Mouse (Mus musculus) liver, embryonic 11.5 days (tissue): ENCODE data around the gene Bean1. TPM values are rescaled to one million over a fixed set of nuclear protein-coding genes. Genes with fewer than 3 reads are reported as not detected.
"Not testable (repeated sequence)": the region's sequence is repeated elsewhere in the genome, so short reads cannot be mapped to it uniquely, and the experiment has no call there.

ENCODE experiments used
- ATAC-seq: fragments of 200-750 bp; cut with Nextera tagmentation; replicated peaks from 2 replicates; pipeline ENCODE4 v1.8.0; 2017; ENCODE audit warnings: moderate number of reproducible peaks, mild to moderate bottlenecking, moderate TSS enrichment, moderate library complexity; ENCODE audit not compliant: low FRiP score
- DNase-seq: peaks from one replicate; pipeline ENCODE4 v3.0.0-alpha.2; 2017; ENCODE audit warnings: low spot score
- H3K27ac ChIP-seq: fragments of 300-500 bp; sonication (generic); 2 replicates; pipeline ENCODE4 v1.5.1; 2014; ENCODE audit warnings: mild to moderate bottlenecking, low read depth, low read length, control low read depth
- H3K27me3 ChIP-seq: fragments of 300-500 bp; sonication (generic); replicated peaks from 2 replicates; pipeline ENCODE4 v1.6.1; 2014; ENCODE audit warnings: low read length, mixed read lengths; ENCODE audit not compliant: control insufficient read depth, insufficient read depth
- H3K36me3 ChIP-seq: fragments of 300-500 bp; sonication (generic); 2 replicates; pipeline ENCODE4 v1.6.1; 2014; ENCODE audit warnings: mild to moderate bottlenecking, low read length, moderate library complexity, mixed read lengths; ENCODE audit not compliant: control insufficient read depth, insufficient read depth
- H3K4me1 ChIP-seq: fragments of 300-500 bp; sonication (generic); replicated peaks from 2 replicates; pipeline ENCODE4 v1.6.1; 2014; ENCODE audit warnings: low read length, mixed read lengths; ENCODE audit not compliant: control insufficient read depth, insufficient read depth
- H3K4me2 ChIP-seq: fragments of 300-500 bp; sonication (generic); 2 replicates; pipeline ENCODE4 v1.6.1; 2014; ENCODE audit warnings: mild to moderate bottlenecking, control low read depth, moderate library complexity
- H3K4me3 ChIP-seq: fragments of 300-500 bp; sonication (generic); 2 replicates; pipeline ENCODE4 v1.5.1; 2014; ENCODE audit warnings: low read depth, low read length, control low read depth
- H3K9ac ChIP-seq: fragments of 300-500 bp; sonication (generic); 2 replicates; pipeline ENCODE4 v1.6.1; 2014; ENCODE audit warnings: low read depth, low read length, control low read depth
- H3K9me3 ChIP-seq: fragments of 300-500 bp; sonication (generic); 2 replicates; pipeline ENCODE4 v1.6.1; 2016; ENCODE audit warnings: low read length, inconsistent platforms, mixed read lengths; ENCODE audit not compliant: control insufficient read depth
- WGBS: fragments of 180-500 bp; shearing (Covaris S2); extraction: QIAGEN DNeasy Blood & Tissue Kit; methylation state at CpG from one replicate; pipeline ENCODE4 v1.1.7; 2014; 5-methylcytosine and 5-hydroxymethylcytosine counted together
- polyA plus RNA-seq: library from polyadenylated mRNA; unstranded; fragments of >200 nt; fragmentation: Nextera tagmentation; extraction: Ambion mirVana; gene quantifications from 2 replicates; pipeline ENCODE4 v1.2.1, GENCODE M21; 2014

Gene Bean1
- polyA plus RNA-seq, 1 experiment from 2014 or later = 0.10 TPM

GRCm38 (mm10) chr8:104261802-104262201 is 91.6 kb downstream of the Bean1 start:
- not testable (repeated sequence) for H3K4me3 ChIP-seq, H3K27me3 ChIP-seq, H3K27ac ChIP-seq, ATAC-seq, H3K9ac ChIP-seq, H3K4me2 ChIP-seq, DNase-seq, H3K4me1 ChIP-seq, H3K9me3 ChIP-seq
- peaks cover 15% of the 10 kb centered on the region for H3K36me3 ChIP-seq
- WGBS = 93% methylated on average over 5 of the region's 5 CpGs

GRCm38 (mm10) chr8:104264271-104264935 is 94.2 kb downstream of the Bean1 start:
- 96% methylated on average over 22 of the region's 22 CpGs for WGBS
- H3K9ac ChIP-seq, DNase-seq, ATAC-seq, H3K27me3 ChIP-seq, H3K36me3 ChIP-seq, H3K4me1 ChIP-seq, H3K4me2 ChIP-seq, H3K4me3 ChIP-seq, H3K9me3 ChIP-seq, H3K27ac ChIP-seq: not testable (repeated sequence)

GRCm38 (mm10) chr8:104268368-104268767 is 98.1 kb downstream of the Bean1 start:
- Histone ChIP-seq H3K27me3 (no peaks in the 10 kb centered on the region), H3K9ac (no peak overlapping the region), H3K4me3 (no peak overlapping the region), H3K27ac (no peak overlapping the region), H3K4me2 (no peak overlapping the region), H3K36me3 (peaks cover 5% of the 10 kb centered on the region), H3K4me1 (no peaks in the 10 kb centered on the region), H3K9me3 (no peaks in the 10 kb centered on the region)
- DNase-seq = no peak
- no peak for ATAC-seq

Other genes with a start within 250 kb of the Bean1 start
- gene Cdh5, start 68.8 kb upstream of the Bean1 start, polyA plus RNA-seq = 17.1 and 19.3 TPM in 2 replicates
- 13.8 and 16.3 TPM in 2 replicates for gene Tk2, start 78.1 kb downstream of the Bean1 start, polyA plus RNA-seq
- gene Cklf, start 80.4 kb downstream of the Bean1 start, polyA plus RNA-seq = 27.9 and 32.5 TPM in 2 replicates
- gene Cmtm2a, start 122.7 kb downstream of the Bean1 start, polyA plus RNA-seq = not detected in 2 replicates
- gene Gm45711, start 139.6 kb downstream of the Bean1 start, polyA plus RNA-seq = not detected in 2 replicates
- gene Cmtm1, start 139.7 kb downstream of the Bean1 start, polyA plus RNA-seq = not detected in 2 replicates
- gene Gm11020, start 151.1 kb downstream of the Bean1 start, polyA plus RNA-seq = not detected in 2 replicates
- gene Cmtm2b, start 151.8 kb downstream of the Bean1 start, polyA plus RNA-seq = not detected in 2 replicates
- 62.4 and 65.0 TPM in 2 replicates for gene Cmtm3, start 169.0 kb downstream of the Bean1 start, polyA plus RNA-seq
- 1.2 and 1.3 TPM in 2 replicates for gene Cmtm4, start 225.4 kb downstream of the Bean1 start, polyA plus RNA-seq